Mouse (Mus musculus) neural tube, embryonic 10.5 days (tissue): ENCODE results near the gene Nat8l.
"Not testable (repeated sequence)": the region's sequence is repeated elsewhere in the genome, so short reads cannot be mapped to it uniquely, and the experiment has no call there.

Experiments used
- DNase-seq: peaks from one replicate; pipeline ENCODE4 v3.0.0-alpha.2; 2017; ENCODE audit warnings: low spot score; ENCODE audit errors: extremely low spot score

The Nat8l gene

GRCm38 (mm10) chr5:33995843-33996693 is at the start of gene Nat8l:
TSS of gene Nat8l (plus strand) at chr5:33995984.
- DNase-seq, result peak; percentile 90

DNA sequence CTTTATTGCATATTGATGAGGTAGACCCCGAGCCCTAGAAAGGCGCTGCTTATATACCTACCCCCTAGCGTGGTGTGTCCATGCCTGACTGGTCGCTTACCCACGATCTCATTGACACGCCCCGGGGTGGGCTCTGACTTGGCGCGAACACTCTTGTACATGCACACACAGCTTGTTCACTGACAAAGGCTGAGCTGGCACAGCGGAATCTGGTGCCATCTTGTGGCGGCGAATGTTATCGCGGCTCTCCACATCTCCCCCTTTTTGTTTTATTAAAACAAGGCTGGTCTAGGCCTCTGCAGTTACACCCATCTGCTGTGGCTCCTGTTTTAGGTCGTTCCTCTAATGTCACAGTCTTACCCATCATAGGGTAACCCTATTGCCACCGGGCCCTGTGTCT is 48.7 kb upstream of the Nat8l start:
- not testable (repeated sequence) for DNase-seq

DNA sequence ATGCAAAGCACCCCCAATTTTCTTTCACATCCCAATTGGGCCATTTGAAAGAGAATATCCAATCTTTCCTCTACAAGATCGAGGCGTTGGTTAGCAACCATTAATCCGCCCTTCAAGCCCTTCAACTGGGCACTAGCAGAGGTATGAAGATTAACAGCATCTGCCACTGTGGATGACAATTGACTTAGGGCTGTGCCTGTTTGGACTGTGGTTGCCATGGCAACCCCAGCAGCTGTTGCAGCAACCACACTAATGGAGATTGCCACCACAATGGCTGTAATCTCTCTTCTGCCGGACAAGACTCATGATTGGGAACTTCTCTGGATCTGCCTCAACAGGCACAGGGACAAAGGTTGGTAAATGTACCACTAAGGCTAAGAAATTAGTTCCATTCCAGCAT is 47.5 kb upstream of the Nat8l start:
- DNase-seq, result no peak

DNA sequence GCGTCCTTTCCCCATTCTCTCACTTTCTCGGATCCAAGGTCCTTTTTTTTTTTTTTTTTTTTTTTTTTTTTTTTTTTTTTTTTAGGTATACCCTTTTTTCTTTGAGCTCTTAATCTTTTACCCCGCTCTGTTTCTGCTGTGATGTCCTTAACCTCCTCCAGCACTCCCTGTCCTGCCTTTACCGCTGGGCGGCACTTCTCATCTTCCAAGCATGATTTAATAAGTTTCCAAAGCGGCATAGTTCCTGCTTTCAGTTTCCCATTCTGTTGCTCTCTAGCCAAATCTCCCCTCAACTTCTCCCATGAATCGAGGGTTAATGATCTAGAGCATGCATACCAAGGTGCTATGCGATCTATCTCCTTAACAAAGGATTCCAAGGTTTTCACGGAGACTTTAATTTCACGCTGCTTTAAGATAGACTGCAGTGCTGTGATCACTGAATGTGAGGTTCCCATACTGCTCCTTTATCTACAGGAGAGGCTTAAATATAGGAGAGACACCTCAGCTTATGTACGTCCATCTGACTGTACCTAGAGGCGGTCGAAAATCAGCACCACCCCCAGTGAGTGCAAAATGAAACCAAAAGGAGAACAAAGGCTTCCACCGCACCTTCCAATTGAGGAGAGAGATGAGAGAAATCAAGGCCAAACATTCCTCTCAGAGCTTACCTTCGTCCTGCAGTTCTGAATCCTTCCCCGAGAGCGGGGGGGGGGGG is 42.2 kb upstream of the Nat8l start:
- DNase-seq, result no peak

DNA sequence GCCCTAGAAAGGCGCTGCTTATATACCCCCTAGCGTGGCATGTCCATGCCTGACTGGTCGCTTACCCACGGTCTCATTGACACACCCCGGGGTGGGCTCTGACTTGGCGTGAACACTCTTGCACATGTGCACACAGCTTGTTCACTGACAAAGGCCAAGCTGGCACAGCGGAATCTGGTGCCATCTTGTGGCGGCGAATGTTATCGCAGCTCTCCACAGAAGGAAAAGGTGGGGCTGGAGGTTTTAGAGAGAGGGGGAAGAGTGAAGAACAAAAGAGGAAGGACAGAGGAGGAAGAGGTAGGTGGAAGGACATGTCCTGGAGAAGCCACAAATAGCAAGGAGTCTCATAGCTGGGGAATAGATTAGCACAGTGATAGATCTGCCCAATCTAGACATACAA is 41.4 kb upstream of the Nat8l start:
- DNase-seq, result peak; percentile 58

GRCm38 (mm10) chr5:33955868-33956267 is 39.9 kb upstream of the Nat8l start:
- no peak for DNase-seq

DNA sequence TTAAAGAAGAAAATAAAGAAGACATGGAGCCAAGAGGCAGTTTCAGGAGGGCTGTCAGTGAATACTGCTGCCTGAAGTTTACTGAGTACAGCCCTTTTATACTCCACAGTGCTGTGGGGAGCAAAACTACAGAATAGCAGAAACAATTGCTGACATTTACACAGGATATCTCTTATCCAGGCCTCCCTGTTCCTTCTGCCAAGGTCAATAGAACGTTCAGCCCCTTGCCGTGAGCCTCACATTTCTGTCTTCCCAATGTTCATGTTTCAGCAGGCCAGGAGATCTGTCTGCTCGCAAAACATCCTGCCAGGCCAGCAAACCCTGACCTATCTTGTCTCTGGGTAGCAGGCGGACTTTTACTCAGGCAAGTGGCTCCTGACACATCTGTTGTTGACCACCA is 36.4 kb upstream of the Nat8l start:
- DNase-seq, result no peak

DNA sequence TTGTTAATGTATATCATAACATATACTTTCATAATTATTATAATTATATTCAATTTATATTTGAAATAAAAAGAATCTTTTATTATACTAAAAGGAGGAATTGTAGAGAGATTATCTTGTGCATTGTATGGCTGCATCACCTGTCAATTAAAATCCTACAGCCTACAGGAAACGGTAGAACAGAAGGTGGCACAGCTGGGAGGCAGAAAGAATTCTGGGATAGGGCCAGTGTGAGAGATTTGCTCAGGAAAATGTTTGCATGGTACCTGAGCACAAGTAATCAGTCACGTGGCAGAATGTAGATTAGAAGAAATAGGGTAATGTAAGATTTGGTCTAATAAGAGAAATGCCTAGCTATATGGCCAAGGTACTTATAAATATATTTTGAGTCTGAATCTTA is 21.0 kb upstream of the Nat8l start:
- DNase-seq, result no peak

- DNase-seq, result no peak
These were observed 19.5 kb upstream of the Nat8l start for GRCm38 (mm10) chr5:33976267-33976666.

DNA sequence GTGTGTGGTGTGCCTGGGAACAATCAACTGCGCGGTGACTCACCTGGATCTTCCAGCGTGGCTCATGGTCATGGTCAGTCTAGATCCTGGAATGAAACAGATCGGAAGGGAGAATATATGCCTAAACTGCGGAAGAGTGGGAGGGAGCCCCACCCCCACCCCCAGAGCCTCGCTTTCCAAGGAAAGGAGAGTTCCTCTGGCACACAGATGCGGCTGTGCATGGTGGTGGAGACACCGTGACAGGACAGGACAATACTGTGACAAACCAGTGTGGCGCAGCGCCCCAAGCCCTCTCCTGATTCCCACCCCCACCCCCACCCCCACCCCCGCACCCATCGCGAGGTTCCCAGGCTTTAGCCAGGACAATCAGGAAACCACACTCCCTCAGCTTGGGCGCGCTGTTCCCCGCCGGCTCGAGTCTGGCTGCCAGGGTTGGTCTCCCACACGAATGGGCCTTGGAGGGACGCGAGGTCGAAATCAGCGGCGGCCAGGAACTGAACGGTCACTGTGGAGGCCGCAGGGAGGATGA is 13.0 kb upstream of the Nat8l start:
- peak; percentile 28 for DNase-seq

GRCm38 (mm10) chr5:33983309-33984121 is 12.3 kb upstream of the Nat8l start, which contains the start of gene Gm1673:
TSS of gene Gm1673 (plus strand) at chr5:33983433.
- peak; percentile 95 for DNase-seq

DNA sequence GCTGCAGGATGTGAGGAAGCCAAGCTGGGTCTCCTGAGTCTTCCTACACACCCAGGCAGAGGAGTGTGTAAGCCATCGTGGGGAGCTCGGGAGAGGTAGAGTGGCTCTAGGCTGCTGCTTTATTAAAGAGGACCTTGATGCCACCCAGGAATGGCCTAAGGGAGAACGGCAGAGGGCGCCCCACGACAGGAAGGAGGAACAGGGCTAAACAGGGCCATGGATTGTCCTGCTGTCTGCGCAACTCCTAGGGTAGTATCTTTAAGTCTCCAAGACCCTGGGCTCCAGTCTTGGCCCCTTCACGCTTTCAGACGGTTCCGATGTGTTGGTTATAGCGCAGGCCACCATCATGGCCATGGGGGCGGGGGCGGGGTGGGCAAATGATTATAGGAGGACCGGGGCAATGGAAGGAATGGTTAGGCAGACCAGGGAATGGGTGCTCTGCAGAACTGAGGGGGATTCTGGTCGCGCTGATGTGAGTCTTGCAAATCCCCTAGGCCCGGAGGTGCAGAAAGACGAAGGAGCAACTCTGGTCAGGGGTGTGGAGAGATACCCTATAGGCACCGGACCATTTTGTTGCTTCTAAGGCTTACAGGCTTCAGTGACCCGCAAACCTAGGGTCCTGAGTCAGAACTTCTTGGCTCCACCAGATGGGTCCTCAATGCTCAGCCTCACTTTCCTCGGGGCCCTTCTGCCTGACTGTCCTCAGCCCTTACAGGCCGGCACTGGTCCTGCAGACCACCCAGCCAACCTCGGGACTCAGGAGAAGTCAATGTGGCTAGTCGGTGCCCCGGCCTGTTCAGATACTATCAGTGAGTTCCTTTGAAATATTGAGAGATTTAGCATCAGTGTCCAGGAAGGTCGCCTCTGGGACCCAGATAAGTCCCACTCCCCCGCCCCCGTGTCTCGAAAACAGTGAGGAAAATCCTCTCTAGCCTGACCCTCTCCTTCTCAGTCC is 836 bp upstream of the Nat8l start:
- peak; percentile 31 for DNase-seq

GRCm38 (mm10) chr5:33996694-33997045 is 886 bp downstream of the Nat8l start:
- DNase-seq, result no peak

DNA sequence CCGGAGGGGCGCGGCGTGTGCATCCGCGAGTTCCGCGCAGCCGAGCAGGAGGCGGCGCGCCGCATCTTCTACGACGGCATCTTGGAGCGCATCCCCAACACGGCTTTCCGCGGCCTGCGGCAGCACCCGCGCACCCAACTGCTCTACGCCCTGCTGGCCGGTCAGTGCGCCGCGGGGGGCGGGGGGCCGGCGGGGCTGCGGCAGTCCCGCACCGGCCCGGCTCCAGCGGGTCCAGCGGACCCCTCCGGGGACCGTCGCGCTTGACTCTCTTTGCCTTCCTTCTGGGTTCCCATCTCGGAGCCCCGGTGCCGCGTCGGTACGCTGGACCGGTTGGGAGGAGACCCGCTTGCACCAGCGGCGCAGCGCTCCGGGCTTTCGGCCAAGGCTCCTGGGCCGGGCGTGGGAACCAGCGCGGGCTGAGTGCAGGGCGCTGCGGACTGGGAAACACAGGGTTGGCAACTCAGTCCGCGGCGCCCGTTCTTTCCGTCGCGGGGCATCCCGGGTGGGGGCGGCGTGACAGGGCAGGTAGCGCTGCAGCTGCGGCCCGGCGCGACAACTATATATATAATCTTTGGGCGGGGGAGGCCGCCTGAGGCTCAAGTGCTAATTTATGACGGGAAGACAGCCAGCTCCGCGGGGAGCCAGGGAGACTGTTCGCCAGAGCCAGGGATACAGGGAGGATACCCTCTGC is 1.4 kb downstream of the Nat8l start:
- DNase-seq, result peak; percentile 58

DNA sequence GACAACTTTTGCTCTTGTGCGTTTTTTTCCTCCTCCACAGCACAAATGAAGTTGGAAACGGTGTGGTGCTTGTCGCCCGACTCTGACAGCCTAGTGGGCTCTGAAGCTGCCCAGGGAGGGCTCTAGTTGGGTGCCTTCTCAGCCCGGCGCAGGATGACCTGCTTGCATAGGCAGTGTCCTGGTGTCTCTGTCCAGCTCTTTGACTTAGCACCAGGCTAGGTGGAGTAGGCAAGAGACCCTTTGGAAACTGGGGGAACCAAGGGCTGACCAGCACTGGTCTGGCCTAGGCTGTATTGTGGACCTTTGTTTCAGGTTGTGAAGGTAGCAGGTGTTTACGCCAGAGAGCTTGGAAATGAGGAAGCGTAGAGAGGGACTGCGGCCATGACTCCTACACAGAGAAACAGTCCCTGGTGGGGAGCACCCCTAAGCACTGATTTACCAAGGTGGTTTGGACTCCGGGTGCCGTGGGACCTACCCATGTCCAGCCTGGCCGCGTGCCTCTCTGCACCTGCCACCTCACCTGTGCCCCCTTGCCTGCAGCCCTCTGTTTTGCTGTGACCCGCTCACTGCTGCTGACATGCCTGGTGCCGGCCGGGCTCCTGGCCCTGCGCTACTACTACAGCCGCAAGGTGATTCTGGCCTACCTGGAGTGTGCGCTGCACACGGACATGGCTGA is 2.2 kb downstream of the Nat8l start:
- no peak for DNase-seq

GRCm38 (mm10) chr5:33998505-33998877 is 2.7 kb downstream of the Nat8l start:
- DNase-seq, result no peak

GRCm38 (mm10) chr5:33999466-34000090 is 3.8 kb downstream of the Nat8l start:
- no peak for DNase-seq

GRCm38 (mm10) chr5:34000809-34001208 is 5.0 kb downstream of the Nat8l start:
- DNase-seq, result no peak

DNA sequence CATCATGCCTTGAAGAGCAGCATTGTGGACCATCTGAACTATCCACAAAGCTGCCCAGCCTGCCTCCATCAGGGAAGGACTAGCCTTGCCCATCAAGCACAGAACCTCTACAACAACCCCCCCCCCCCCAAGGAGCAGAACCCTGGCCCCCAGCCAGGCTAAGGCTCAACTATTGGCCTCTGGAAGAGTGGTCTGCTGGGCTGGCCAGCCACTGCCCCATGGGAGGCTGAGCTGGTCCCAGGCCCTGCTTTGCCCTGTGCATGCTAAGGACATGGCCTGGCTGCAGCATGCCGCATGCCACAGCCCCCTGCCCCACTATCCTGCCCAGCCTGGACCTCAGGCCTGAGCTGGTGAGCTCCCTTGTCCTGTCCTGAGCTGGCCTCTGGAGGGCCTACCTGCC is 5.6 kb downstream of the Nat8l start:
- no peak for DNase-seq
